Mouse (Mus musculus): ENCODE results near the gene Olfr371.

Olfr371 gene

GRCm38 (mm10) chr8:85225688-85226087 is at the start of gene Olfr371:
Gene Olfr371 (plus strand): TSS chr8:85225988.
- in situ Hi-C loops (cut with MboI; ENCODE audit: unreplicated experiment in 2 of 2), result no loop called here

DNA sequence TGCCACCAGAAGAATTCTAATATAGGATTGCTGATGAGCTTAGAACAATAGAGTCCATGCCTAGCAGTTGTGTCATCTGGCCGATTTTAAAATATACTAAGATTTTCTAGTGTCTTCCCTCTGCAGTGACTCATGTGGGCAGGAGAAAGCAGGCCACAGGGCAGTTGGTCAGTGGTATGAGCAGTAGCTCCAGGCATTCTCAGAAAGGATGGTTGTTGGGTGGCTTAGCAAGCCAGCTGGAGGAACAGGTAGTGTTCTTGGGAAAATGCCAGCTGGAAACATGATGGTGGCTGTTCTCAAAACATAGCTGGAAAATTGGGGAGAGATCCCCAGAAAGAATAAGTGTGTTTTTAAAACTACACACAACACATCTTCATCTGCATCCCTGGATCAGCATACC is 33.4 kb upstream of the Olfr371 start:
- in situ Hi-C loops (cut with MboI; ENCODE audit: unreplicated experiment in 2 of 2), result no loop called here

GRCm38 (mm10) chr8:85220220-85220619 is 5.6 kb upstream of the Olfr371 start:
- in situ Hi-C loops (cut with MboI; ENCODE audit: unreplicated experiment in 2 of 2), result no loop called here

DNA sequence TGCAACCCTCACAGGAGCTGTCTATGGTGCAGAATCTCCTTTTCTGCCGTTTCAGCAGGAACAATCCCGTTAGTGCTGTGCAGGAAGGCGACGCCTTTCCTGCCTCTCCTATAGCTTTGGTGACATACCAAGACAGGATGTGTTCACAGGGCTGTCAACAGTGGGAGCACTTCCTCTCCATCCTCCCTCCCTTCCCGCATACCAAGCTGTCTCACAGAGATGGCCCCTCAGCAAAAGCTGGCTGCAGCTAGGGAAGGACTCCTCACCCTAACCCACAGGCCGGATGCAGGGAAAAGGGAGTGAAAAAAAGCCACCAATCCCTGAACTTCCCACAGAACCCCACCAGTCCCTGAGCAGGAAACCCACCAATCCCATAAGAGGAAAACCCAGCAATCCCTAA is 4.8 kb upstream of the Olfr371 start:
- in situ Hi-C loops (cut with MboI; ENCODE audit: unreplicated experiment in 2 of 2), result no loop called here

- in situ Hi-C loops (cut with MboI; ENCODE audit: unreplicated experiment in 2 of 2), result no loop called here
Measured at GRCm38 (mm10) chr8:85227297-85227696, 1.5 kb downstream of the Olfr371 start.

Measured in v-Abl transformed pro-B cells (cell line).